Mouse (Mus musculus): ENCODE data around the gene Mrpl23. TPM values are rescaled to one million over a fixed set of nuclear protein-coding genes. Genes with fewer than 3 reads are reported as not detected.

Mrpl23 gene
- 44.8 and 73.5 TPM in 2 replicates for total RNA-seq (2014; rRNA removed)
- 25.5 and 27.9 TPM in 2 replicates for polyA plus RNA-seq (2015; fragmentation: Nextera tagmentation; extraction: Ambion mirVana)

- Histone ChIP-seq H3K9me3 (ENCODE audit: low read length) (no peaks in the 10 kb centered on the region), H3K27me3 (ENCODE audit: insufficient read depth, low read length) (no peaks in the 10 kb centered on the region; the same call in 1 of the 2 replicates), H3K36me3 (ENCODE audit: insufficient read depth) (peaks cover 10% of the 10 kb centered on the region), H3K4me1 (ENCODE audit: insufficient read depth) (0 out of 2 replicates have a peak, but pooled peaks cover 4% of the 10 kb centered on the region), H3K9ac (peak within 1 kb of the TSS; percentile 71), H3K4me3 (ENCODE audit: low read depth, low read length) (peak within 1 kb of the TSS; percentile 55), H3K4me2 (ENCODE audit: low read depth) (peak within 1 kb of the TSS; percentile 58), H3K27ac (ENCODE audit: low read depth, low read length) (peak within 1 kb of the TSS; percentile 47)
- no peak for TF ChIP-seq CTCF (IDR thresholded peaks at IDR 0.05; ENCODE audit: low read depth)
- ATAC-seq (peak; percentile 71), DNase-seq (no peak)
- 7% methylated on average over 17 of the region's 17 CpGs for WGBS
Observed at GRCm38 (mm10) chr7:142532671-142533058, at the start of gene Mrpl23. Mrpl23 (plus strand) TSS chr7:142532686.

- 52% methylated on average over 11 of the region's 11 CpGs for WGBS
- Histone ChIP-seq H3K27ac (ENCODE audit: low read depth, low read length) (no peak overlapping the region), H3K9ac (no peak overlapping the region), H3K27me3 (ENCODE audit: insufficient read depth, low read length) (no peaks in the 10 kb centered on the region), H3K4me3 (ENCODE audit: low read depth, low read length) (no peak overlapping the region), H3K4me1 (ENCODE audit: insufficient read depth) (peaks cover 13% of the 10 kb centered on the region; the same call in 1 of the 2 replicates), H3K9me3 (ENCODE audit: low read length) (no peaks in the 10 kb centered on the region), H3K36me3 (ENCODE audit: insufficient read depth) (no peaks in the 10 kb centered on the region), H3K4me2 (ENCODE audit: low read depth) (no peak overlapping the region)
- no peak for TF ChIP-seq CTCF (IDR thresholded peaks at IDR 0.05; ENCODE audit: low read depth)
- DNase-seq (no peak), ATAC-seq (no peak)
Observed at GRCm38 (mm10) chr7:142483136-142483535, 49.4 kb upstream of the Mrpl23 start.

GRCm38 (mm10) chr7:142484780-142485179, 47.7 kb upstream of the Mrpl23 start:
- 87% methylated on average over 12 of the region's 12 CpGs for WGBS
- no peak for TF ChIP-seq CTCF (IDR thresholded peaks at IDR 0.05; ENCODE audit: low read depth)
- Histone ChIP-seq H3K9ac (no peak overlapping the region), H3K36me3 (ENCODE audit: insufficient read depth) (no peaks in the 10 kb centered on the region), H3K4me3 (ENCODE audit: low read depth, low read length) (no peak overlapping the region), H3K4me2 (ENCODE audit: low read depth) (no peak overlapping the region), H3K9me3 (ENCODE audit: low read length) (no peaks in the 10 kb centered on the region), H3K27ac (ENCODE audit: low read depth, low read length) (no peak overlapping the region), H3K4me1 (ENCODE audit: insufficient read depth) (peaks cover 13% of the 10 kb centered on the region; the same call in 1 of the 2 replicates), H3K27me3 (ENCODE audit: insufficient read depth, low read length) (no peaks in the 10 kb centered on the region)
- ATAC-seq (no peak), DNase-seq (no peak)

- no peak for TF ChIP-seq CTCF (IDR thresholded peaks at IDR 0.05; ENCODE audit: low read depth)
- Histone ChIP-seq H3K27me3 (ENCODE audit: insufficient read depth, low read length) (no peaks in the 10 kb centered on the region), H3K9ac (no peak overlapping the region), H3K4me1 (ENCODE audit: insufficient read depth) (peaks cover 6% of the 10 kb centered on the region; the same call in 1 of the 2 replicates), H3K4me2 (ENCODE audit: low read depth) (no peak overlapping the region), H3K9me3 (ENCODE audit: low read length) (no peaks in the 10 kb centered on the region), H3K27ac (ENCODE audit: low read depth, low read length) (no peak overlapping the region), H3K36me3 (ENCODE audit: insufficient read depth) (no peaks in the 10 kb centered on the region), H3K4me3 (ENCODE audit: low read depth, low read length) (no peak overlapping the region)
- DNase-seq (no peak), ATAC-seq (no peak)
- 72% methylated on average over 8 of the region's 8 CpGs for WGBS
Observed at GRCm38 (mm10) chr7:142486751-142487162, 45.7 kb upstream of the Mrpl23 start.

GRCm38 (mm10) chr7:142487341-142487859, 45.1 kb upstream of the Mrpl23 start:
- H3K9ac ChIP-seq: no peak overlapping the region
- peak; percentile 88 for ATAC-seq
- peak overlapping the region; percentile 24; the same call in 1 of the 2 replicates for H3K4me2 ChIP-seq (ENCODE audit: low read depth)
- TF ChIP-seq CTCF (IDR thresholded peaks at IDR 0.05; ENCODE audit: low read depth): peak; percentile 72
- DNase-seq: peak; percentile 65
- H3K36me3 ChIP-seq (ENCODE audit: insufficient read depth): no peaks in the 10 kb centered on the region
- H3K4me1 ChIP-seq (ENCODE audit: insufficient read depth): 0 out of 2 replicates have a peak, but pooled peaks cover under 1% of the 10 kb centered on the region
- no peaks in the 10 kb centered on the region for H3K9me3 ChIP-seq (ENCODE audit: low read length)
- WGBS: 10% methylated on average over 9 of the region's 9 CpGs
- H3K27me3 ChIP-seq (ENCODE audit: insufficient read depth, low read length): no peaks in the 10 kb centered on the region
- H3K4me3 ChIP-seq (ENCODE audit: low read depth, low read length): no peak overlapping the region
- H3K27ac ChIP-seq (ENCODE audit: low read depth, low read length): no peak overlapping the region

- DNase-seq: no peak
- Histone ChIP-seq H3K27me3 (ENCODE audit: insufficient read depth, low read length) (no peaks in the 10 kb centered on the region), H3K36me3 (ENCODE audit: insufficient read depth) (no peaks in the 10 kb centered on the region), H3K4me1 (ENCODE audit: insufficient read depth) (no peaks in the 10 kb centered on the region), H3K27ac (ENCODE audit: low read depth, low read length) (no peak overlapping the region), H3K9ac (no peak overlapping the region), H3K4me3 (ENCODE audit: low read depth, low read length) (no peak overlapping the region), H3K4me2 (ENCODE audit: low read depth) (no peak overlapping the region), H3K9me3 (ENCODE audit: low read length) (no peaks in the 10 kb centered on the region)
- no peak for TF ChIP-seq CTCF (IDR thresholded peaks at IDR 0.05; ENCODE audit: low read depth)
- 78% methylated on average over 3 of the region's 3 CpGs for whole genome bisulfite sequencing
- ATAC-seq: no peak
Observed at GRCm38 (mm10) chr7:142488053-142488452, 44.4 kb upstream of the Mrpl23 start.

- Histone ChIP-seq H3K27ac (ENCODE audit: low read depth, low read length) (no peak overlapping the region), H3K4me2 (ENCODE audit: low read depth) (no peak overlapping the region), H3K9ac (no peak overlapping the region), H3K9me3 (ENCODE audit: low read length) (no peaks in the 10 kb centered on the region), H3K4me1 (ENCODE audit: insufficient read depth) (no peaks in the 10 kb centered on the region), H3K36me3 (ENCODE audit: insufficient read depth) (no peaks in the 10 kb centered on the region), H3K27me3 (ENCODE audit: insufficient read depth, low read length) (no peaks in the 10 kb centered on the region), H3K4me3 (ENCODE audit: low read depth, low read length) (no peak overlapping the region)
- ATAC-seq: no peak
- 88% methylated on average over 8 of the region's 8 CpGs for WGBS
- no peak for DNase-seq
- no peak for TF ChIP-seq CTCF (IDR thresholded peaks at IDR 0.05; ENCODE audit: low read depth)
Observed at GRCm38 (mm10) chr7:142493535-142493934, 39.0 kb upstream of the Mrpl23 start.

All from forebrain, postnatal 0 days (tissue).